8 mouse cellular contexts compared by ENCODE assay signal in genomic region chr6:72635760-72636431, GRCm38 (mm10). TPM values are rescaled to one million over a fixed set of nuclear protein-coding genes. Genes with fewer than 3 reads are reported as not detected.
A peak's percentile ranks its signal among the peaks of the same experiment; 100 is the strongest.
DNase-seq lines count a peak whose midpoint lies in the region; ATAC-seq lines count a peak whose summit lies in the region.

No protein-coding gene starts in this region.

- H3K4me3 ChIP-seq in embryonic facial prominence, embryonic 14.5 days (ENCODE audit: low read depth, low read length): no peak overlapping the region
- H3K4me3 ChIP-seq in heart, embryonic 12.5 days: no peak overlapping the region
- H3K4me3 ChIP-seq in liver, embryonic 12.5 days: no peak overlapping the region

- no peak overlapping the region for H3K9ac ChIP-seq in embryonic facial prominence, embryonic 14.5 days (ENCODE audit: low read depth, low read length)
- H3K9ac ChIP-seq in heart, embryonic 12.5 days: no peak overlapping the region
- no peak overlapping the region for H3K9ac ChIP-seq in liver, embryonic 12.5 days

- no peak overlapping the region for H3K27ac ChIP-seq in embryonic facial prominence, embryonic 14.5 days (replicated peaks; ENCODE audit: low read depth, low read length)
- H3K27ac ChIP-seq in heart, embryonic 12.5 days (ENCODE audit: poor library complexity, severe bottlenecking): no peak overlapping the region
- no peak overlapping the region for H3K27ac ChIP-seq in liver, embryonic 12.5 days

- peak; percentile 43 for DNase-seq in T-cell, adult 2 months (ENCODE audit: low spot score)
- DNase-seq in embryonic facial prominence, embryonic 14.5 days (ENCODE audit: low spot score): peak; percentile 77
- DNase-seq in kidney, adult 8-10 months: peak; percentile 66 to 81
- DNase-seq in naive thymus-derived CD4-positive, alpha-beta T cell, adult 2 months (ENCODE audit: low read depth): peak; percentile 76
- DNase-seq in c-Kit-positive CD71-positive TER-119-positive erythroid progenitor cells, embryonic 14.5 days (ENCODE audit: low spot score): no peak

- 46% methylated on average over 12 of the region's 12 CpGs for WGBS in embryonic facial prominence, embryonic 14.5 days
- 37% methylated on average over 12 of the region's 12 CpGs for WGBS in heart, embryonic 12.5 days
- WGBS in liver, embryonic 12.5 days (ENCODE audit: insufficient replicate concordance): 46% methylated on average over 12 of the region's 12 CpGs

- H3K36me3 ChIP-seq in embryonic facial prominence, embryonic 14.5 days (ENCODE audit: control insufficient read depth, insufficient read depth, low read length): peaks cover 30% of the 10 kb centered on the region
- peaks cover 16% of the 10 kb centered on the region for H3K36me3 ChIP-seq in heart, embryonic 12.5 days
- H3K36me3 ChIP-seq in liver, embryonic 12.5 days: peaks cover 7% of the 10 kb centered on the region

- peaks cover 3% of the 10 kb centered on the region; the same call in 1 of the 2 replicates for H3K4me1 ChIP-seq in embryonic facial prominence, embryonic 14.5 days (ENCODE audit: control insufficient read depth, insufficient read depth, low read length)
- peaks cover 4% of the 10 kb centered on the region; the same call in 1 of the 2 replicates for H3K4me1 ChIP-seq in heart, embryonic 12.5 days (replicated peaks)
- peaks cover 13% of the 10 kb centered on the region for H3K4me1 ChIP-seq in liver, embryonic 12.5 days

- H3K27me3 ChIP-seq in embryonic facial prominence, embryonic 14.5 days (replicated peaks; ENCODE audit: control insufficient read depth, insufficient read depth, low read length): no peaks in the 10 kb centered on the region
- no peaks in the 10 kb centered on the region for H3K27me3 ChIP-seq in heart, embryonic 12.5 days (replicated peaks)
- no peaks in the 10 kb centered on the region for H3K27me3 ChIP-seq in liver, embryonic 12.5 days (replicated peaks)

- no peak overlapping the region for H3K4me2 ChIP-seq in embryonic facial prominence, embryonic 14.5 days (ENCODE audit: low read depth, low read length)
- peak overlapping the region; percentile 46 for H3K4me2 ChIP-seq in heart, embryonic 12.5 days
- no peak overlapping the region for H3K4me2 ChIP-seq in liver, embryonic 12.5 days

- H3K9me3 ChIP-seq in embryonic facial prominence, embryonic 14.5 days (ENCODE audit: control insufficient read depth, low read length): no peaks in the 10 kb centered on the region
- H3K9me3 ChIP-seq in heart, embryonic 12.5 days (replicated peaks): no peaks in the 10 kb centered on the region
- H3K9me3 ChIP-seq in liver, embryonic 12.5 days (replicated peaks): no peaks in the 10 kb centered on the region

- peak; percentile 74 for ATAC-seq in CD4-positive, CD25-positive, alpha-beta regulatory T cell, adult 4 months
- ATAC-seq in embryonic facial prominence, embryonic 14.5 days (ENCODE audit: low read depth): peak; percentile 77
- peak; percentile 70; the same call in 1 of the 2 replicates for ATAC-seq in heart, embryonic 12.5 days (ENCODE audit: insufficient number of reproducible peaks, low FRiP score)
- peak; percentile 28; the same call in 1 of the 2 replicates for ATAC-seq in liver, embryonic 12.5 days

RNA-seq across cellular contexts. Expression of gene Tgoln1, which starts 19.1 kb away (rescaled TPM):
- 100 to 1,000 TPM; 114 to 143 TPM for polyA plus RNA-seq in CD4-positive, CD25-positive, alpha-beta regulatory T cell, adult 4 months (2017; shearing (Covaris generic))
- 33.8 and 34.7 TPM in 2 replicates for polyA plus RNA-seq in embryonic facial prominence, embryonic 14.5 days (2014; fragmentation: Nextera tagmentation; extraction: Ambion mirVana)
- 27.5 and 27.9 TPM in 2 replicates for polyA plus RNA-seq in heart, embryonic 12.5 days (2016; fragmentation: Nextera tagmentation; extraction: Ambion mirVana)
- 17.8 and 18.8 TPM in 2 replicates for polyA plus RNA-seq in liver, embryonic 12.5 days (2016; fragmentation: Nextera tagmentation; extraction: Ambion mirVana)

RNA-seq across cellular contexts. Expression of gene Retsat, which starts 37.6 kb away (rescaled TPM):
- polyA plus RNA-seq in CD4-positive, CD25-positive, alpha-beta regulatory T cell, adult 4 months (2017; shearing (Covaris generic)): 1 to 10 TPM; 5.3 to 5.7 TPM
- polyA plus RNA-seq in embryonic facial prominence, embryonic 14.5 days (2014; fragmentation: Nextera tagmentation; extraction: Ambion mirVana): 16.4 and 18.2 TPM in 2 replicates
- polyA plus RNA-seq in heart, embryonic 12.5 days (2016; fragmentation: Nextera tagmentation; extraction: Ambion mirVana): 13.8 and 16.0 TPM in 2 replicates
- 15.3 and 16.6 TPM in 2 replicates for polyA plus RNA-seq in liver, embryonic 12.5 days (2016; fragmentation: Nextera tagmentation; extraction: Ambion mirVana)

RNA-seq across cellular contexts. Expression of gene Elmod3, which starts 37.7 kb away (rescaled TPM):
- 10 to 100 TPM; 22.9 to 32.2 TPM for polyA plus RNA-seq in CD4-positive, CD25-positive, alpha-beta regulatory T cell, adult 4 months (2017; shearing (Covaris generic))
- 18.7 and 18.8 TPM in 2 replicates for polyA plus RNA-seq in embryonic facial prominence, embryonic 14.5 days (2014; fragmentation: Nextera tagmentation; extraction: Ambion mirVana)
- 12.6 and 13.2 TPM in 2 replicates for polyA plus RNA-seq in heart, embryonic 12.5 days (2016; fragmentation: Nextera tagmentation; extraction: Ambion mirVana)
- polyA plus RNA-seq in liver, embryonic 12.5 days (2016; fragmentation: Nextera tagmentation; extraction: Ambion mirVana): 6.8 and 7.6 TPM in 2 replicates
